20 mouse cellular contexts compared by ENCODE assay signal in the genomic region with DNA sequence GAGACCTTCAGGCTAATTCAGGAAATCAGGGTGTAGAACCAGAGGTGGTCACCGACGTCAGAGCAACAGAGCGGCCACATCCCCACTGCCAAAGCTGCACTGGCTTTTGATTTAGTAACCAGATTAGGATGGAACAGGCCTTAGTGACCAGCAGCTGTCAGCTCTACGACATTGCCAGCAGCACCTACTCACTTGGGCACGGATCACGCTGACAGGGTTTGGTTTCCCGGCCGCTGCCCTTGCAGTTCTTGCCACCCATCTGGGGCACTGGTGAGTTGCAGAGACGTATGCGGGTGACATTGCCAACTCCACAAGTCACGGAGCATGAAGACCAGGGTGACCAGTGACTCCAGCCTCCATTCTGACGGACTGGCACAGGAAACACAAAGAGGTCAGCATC. TPM values are rescaled to one million over a fixed set of nuclear protein-coding genes. Genes with fewer than 3 reads are reported as not detected.
DNase-seq lines count a peak whose midpoint lies in the region; TF ChIP-seq lines count a peak whose summit lies in the region.
"Had no signal": no experiment of that assay in that cellular context is flagged by ENCODE, and none has a peak within 500 bp of the region (broad histone marks: within the 10 kb centered on the region; RNA-seq: fewer than 3 reads in every experiment).

No protein-coding gene starts in this region.

- intact Hi-C loops in gastrocnemius, adult 2 months (cut with DNase I) = no loop called here
- intact Hi-C loops in gastrocnemius, postnatal 14 days (cut with DNase I; ENCODE audit: low total_unique reads) = no loop called here

- TF ChIP-seq CTCF in gastrocnemius, adult 2 months (IDR thresholded peaks at IDR 0.05) = no peak

- no peak overlapping the region for H3K4me3 ChIP-seq in gastrocnemius, adult 2 months
- H3K4me3 ChIP-seq: embryonic facial prominence, embryonic 10.5 days; embryonic facial prominence, embryonic 12.5 days; forebrain, embryonic 13.5 days; forebrain, embryonic 15.5 days had no signal

- H3K27ac ChIP-seq in gastrocnemius, adult 2 months = peak overlapping the region; percentile 46; the same call in 1 of the 2 replicates
- H3K27ac ChIP-seq: embryonic facial prominence, embryonic 10.5 days; embryonic facial prominence, embryonic 12.5 days; forebrain, embryonic 13.5 days; forebrain, embryonic 15.5 days had no signal

- peak; percentile 83 for DNase-seq in gastrocnemius, adult 2 months
- no peak for DNase-seq in gastrocnemius, postnatal 4 days (ENCODE audit: low spot score in 2 of 2)
- DNase-seq in gastrocnemius, postnatal 14 days = peak; percentile 69
- peak; percentile 81 for DNase-seq in skeletal muscle tissue, adult 2 months (ENCODE audit: low read depth, low spot score)
- no peak for DNase-seq in embryo, embryonic 10 days (ENCODE audit: low spot score)
- no peak for DNase-seq in lung, postnatal 10 days
- DNase-seq: adrenal gland, adult 2 months; adrenal gland, postnatal 10 days; adrenal gland, postnatal 25 days; cerebellum, adult 11 months; cerebellum, adult 18-20 months; cerebellum, adult 8-10 months; cerebellum, adult 9-11 months; cerebellum, postnatal 14 days; cerebellum, postnatal 36 days had no signal

RNA-seq across cellular contexts. Expression of a gene that starts 13.0 kb away (rescaled TPM):
- total RNA-seq in gastrocnemius, adult 2 months (2021) = 10 to 100 TPM in 1 of 2 experiments, 1 to 10 TPM in 1; 5.9 to 15.6 TPM
- 100 to 1,000 TPM; 134 to 155 TPM for total RNA-seq in gastrocnemius, postnatal 4 days (2021)
- total RNA-seq in gastrocnemius, postnatal 14 days (2021) = 10 to 100 TPM; 33.7 to 41.8 TPM
- total RNA-seq: MEL had no signal

Comparison
In these comparisons a context has a peak if more than half of its experiments do, and no peak if none do; other contexts are left out.
1. DNase-seq: peak in gastrocnemius, adult 2 months (single experiment), gastrocnemius, postnatal 14 days (single experiment) and skeletal muscle tissue, adult 2 months (single experiment); none in gastrocnemius, postnatal 4 days (0 of 2), embryo, embryonic 10 days (single experiment) and lung, postnatal 10 days (single experiment).